Mouse (Mus musculus) left cerebral cortex, adult 9 months (tissue): ENCODE measurements at regions not wholly inside any gene's neighbourhood (a gene's known extent, or its start where the extent isn't known, plus 50 kb on each side); places are given as distances from the start of the nearest gene placed in this dataset.

Source experiments
- DNase-seq, 2 experiments: peaks; one replicate each; pipeline ENCODE4 v3.0.0; 2022; ENCODE audit warnings: low spot score in 2 of 2

DNA sequence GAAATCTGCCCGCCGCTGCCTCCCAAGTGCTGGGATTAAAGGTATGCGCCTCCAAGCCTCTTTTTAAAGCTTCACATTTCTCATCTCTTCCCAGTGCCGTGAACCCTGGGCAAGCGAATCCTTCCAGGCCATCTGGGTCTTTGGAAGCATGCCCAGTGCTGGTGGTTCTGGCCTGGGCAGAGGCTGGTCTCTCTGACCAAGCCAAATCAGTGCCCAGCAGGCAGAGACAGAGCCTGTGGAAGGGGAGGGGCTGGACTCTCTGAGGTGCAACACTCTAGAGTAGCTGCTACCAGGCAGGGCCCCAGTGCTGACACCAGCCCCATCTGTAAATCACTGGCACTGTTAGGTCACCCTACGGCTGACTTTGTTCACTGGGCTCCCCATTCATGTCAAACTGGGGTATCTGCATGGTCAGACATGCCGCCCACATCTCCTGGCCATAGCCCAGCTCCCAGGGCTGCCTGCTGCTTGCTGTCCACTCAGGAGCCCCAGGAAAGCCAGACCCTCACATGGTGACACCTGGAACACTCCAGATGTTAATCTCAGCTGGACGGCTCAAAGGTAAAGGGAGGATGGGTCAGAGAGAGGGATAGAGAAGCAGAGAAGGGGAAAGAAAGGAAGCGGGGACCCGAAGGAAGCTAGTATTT, 64.3 kb upstream of the Kazn start:
- no peak for DNase-seq

DNA sequence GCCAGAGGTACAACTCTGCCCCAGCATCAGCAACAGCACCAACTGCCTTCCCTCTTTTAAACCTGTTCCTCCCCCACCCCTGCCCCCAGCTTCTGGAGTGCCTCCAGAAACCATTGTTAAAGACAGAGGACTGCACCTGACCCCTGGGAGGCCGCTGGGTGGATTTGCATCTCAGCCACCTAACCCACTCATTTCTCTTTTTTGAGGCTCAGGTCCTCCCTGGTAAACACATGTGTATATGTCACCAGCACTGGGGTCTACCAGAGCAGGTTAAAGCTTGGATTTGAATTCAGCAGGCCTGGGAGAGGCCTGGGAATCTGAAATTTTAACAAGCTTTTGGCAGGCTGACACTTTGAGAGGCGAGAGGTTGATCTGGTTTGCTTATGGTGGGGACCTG, 63.5 kb upstream of the Kazn start:
- no peak for DNase-seq

DNA sequence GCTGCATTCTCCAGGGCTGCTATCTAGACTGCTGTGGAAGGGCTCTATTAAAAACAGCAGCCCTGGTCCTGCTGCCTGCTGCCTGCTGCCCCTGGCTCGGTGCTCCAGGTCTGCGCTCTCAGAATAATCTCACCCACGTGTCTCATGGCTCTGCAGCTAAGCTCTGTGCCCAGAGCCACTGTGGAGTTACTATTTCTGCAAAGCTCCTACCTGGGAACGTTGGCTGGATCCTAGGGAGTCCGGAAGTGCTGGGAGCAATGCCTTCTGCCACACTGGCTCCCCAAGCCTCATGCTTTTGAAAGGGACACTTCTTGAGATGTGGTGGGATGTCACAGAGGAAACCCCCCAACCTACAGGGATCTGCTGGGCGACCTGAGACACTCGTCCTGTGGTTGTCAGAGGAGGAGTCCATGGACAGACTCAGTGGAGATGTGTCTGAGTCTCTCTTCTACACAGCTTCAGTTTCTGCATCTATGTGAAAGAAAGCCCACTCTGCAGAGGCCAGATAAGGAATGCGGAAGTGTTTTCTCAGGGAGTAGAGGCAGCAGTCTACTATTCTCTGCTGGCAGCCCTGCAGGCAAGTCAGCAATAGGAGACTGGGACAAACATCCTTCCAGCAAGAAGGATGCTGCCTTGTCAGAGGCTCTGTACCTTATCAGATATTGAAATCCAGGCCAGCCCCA, 63.0 kb upstream of the Kazn start:
- peak in 1 of 2 experiments; percentile 64 for DNase-seq

DNA sequence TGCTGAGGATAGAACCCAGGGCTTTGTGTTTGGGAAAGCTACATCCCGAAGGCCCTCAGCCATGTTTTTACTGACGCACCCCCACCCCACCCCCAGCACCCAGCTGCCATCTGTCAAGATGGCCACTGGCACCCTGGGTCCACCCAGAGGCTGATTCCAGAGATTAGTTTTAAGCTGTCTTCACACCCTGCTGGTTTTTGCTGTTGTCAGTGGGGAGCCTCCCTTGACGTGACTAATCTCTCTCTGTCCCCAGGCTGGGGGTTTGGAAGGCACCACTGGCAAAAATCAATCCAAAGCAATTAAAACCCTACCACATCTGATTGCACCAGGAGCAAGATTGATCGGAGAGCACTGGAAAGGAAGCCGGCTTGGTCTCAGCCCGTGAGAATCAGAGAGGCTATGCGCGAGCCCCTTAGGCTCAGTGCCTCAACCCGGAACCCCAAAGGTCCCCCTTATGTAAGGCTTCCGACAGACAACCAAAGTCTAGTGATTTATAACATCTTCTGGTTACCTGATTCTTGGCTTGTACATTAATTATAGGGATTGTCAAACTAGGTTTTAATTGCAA, 59.7 kb upstream of the Kazn start:
- DNase-seq, result no peak

DNA sequence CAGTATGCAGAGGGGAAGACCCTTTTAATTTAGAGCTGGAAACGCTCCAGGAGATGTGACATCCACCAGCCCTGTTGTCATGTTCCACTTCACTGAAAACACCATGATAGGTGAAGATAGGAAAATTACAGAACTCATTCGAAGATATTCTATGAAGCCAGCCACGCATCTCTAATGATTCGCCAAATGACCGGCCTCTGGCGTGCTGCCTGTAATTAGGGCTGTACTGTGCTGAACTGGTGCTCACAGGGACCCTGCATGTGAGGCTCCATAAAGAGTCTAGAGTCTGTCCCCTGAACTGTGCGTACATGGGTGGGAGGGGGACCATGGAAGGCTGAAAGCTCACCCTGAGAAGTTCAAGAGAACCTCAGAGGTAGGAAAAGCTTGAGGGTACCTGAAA, 53.6 kb upstream of the Kazn start:
- no peak for DNase-seq

DNA sequence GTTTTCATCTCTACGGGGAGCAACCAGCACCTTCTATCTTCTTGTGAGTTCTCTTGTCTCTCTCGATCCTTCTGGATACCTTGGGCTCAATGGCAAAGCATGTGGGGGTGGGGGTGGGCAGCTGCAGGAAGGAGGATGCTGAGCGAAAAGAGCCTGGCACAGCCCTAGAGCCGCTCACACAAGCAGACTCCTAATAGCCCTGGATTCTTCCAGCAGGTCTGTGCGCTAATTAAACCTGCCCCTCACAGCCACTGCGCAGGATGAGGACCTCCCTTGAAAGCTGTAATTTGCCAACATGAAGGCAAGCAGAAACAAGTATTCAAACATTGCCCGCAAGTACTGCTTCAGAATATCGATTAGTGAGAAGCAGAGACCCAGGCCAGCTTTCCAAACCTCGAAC, 53.1 kb upstream of the Kazn start:
- no peak for DNase-seq

DNA sequence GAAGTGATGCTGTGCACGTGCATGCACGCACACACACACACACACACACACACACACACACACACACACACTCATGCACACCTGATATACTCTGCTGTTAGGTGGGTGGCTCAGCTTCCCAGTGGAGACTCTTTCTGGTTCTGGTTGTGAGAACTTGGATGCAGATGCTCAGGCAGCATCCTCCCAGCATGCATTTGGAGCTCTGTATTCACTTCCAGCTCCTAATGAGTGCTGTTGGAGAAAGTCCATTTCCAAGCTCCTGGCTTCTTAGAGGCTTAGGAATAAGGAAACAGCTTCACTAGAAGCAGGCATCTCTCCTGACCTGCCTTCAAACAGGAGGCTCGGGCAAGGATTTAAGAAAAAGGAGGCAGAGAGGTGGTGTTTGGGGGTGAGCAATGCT, 52.2 kb upstream of the Kazn start:
- no peak for DNase-seq
